Mouse (Mus musculus) forebrain, embryonic 12.5 days (tissue): ENCODE results near the gene Anapc10. TPM values are rescaled to one million over a fixed set of nuclear protein-coding genes. Genes with fewer than 3 reads are reported as not detected.

Experiments used
- polyA plus RNA-seq: library from polyadenylated mRNA; unstranded; fragments of >200 nt; fragmentation: Nextera tagmentation; extraction: Ambion mirVana; gene quantifications from 2 replicates; pipeline ENCODE4 v1.2.1, GENCODE M21; 2016

Anapc10 gene
- polyA plus RNA-seq, 1 experiment from 2014 or later: 54.1 TPM

Other genes starting within 250 kb of the Anapc10 start
- gene Otud4, start 72.2 kb upstream of the Anapc10 start, polyA plus RNA-seq: 24.8 and 25.7 TPM in 2 replicates
- 120 and 123 TPM in 2 replicates for gene Abce1, start 80 bp upstream of the Anapc10 start, polyA plus RNA-seq